In the genomic region with DNA sequence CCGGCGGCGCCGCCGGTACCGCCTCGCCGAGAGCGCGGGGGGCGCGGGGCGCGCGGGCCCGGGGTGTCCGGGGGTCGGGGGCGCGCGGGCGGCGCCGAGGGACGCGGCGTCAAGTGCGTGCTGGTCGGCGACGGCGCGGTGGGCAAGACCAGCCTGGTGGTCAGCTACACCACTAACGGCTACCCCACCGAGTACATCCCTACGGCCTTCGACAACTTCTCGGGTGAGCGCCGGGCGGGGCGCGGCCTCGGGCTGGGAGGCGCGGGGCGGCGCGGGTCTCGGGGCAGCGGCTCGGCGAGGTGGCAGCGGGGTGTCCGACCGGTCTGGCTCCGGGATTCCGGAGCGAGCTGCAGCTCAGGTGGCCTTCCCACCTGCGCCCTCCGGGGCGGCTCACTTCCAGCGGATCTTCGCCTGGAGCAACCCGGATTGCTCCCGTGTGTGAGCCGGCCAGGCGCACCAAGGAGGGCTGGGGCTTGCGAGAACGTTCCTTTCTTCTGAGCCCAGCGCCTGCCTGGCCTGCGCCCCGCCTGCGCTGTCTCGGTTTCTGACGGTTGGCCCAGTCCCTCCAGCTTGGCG, we compare ENCODE assay signal across 8 mouse cellular contexts. TPM values are rescaled to one million over a fixed set of nuclear protein-coding genes. Genes with fewer than 3 reads are reported as not detected.
DNase-seq lines count a peak whose midpoint lies in the region; ATAC-seq lines count a peak whose summit lies in the region.

No protein-coding gene starts in this region.

- H3K4me3 ChIP-seq in embryonic facial prominence, embryonic 11.5 days (ENCODE audit: low read depth, low read length): peak overlapping the region; percentile 70
- H3K4me3 ChIP-seq in kidney, embryonic 15.5 days (replicated peaks): peak overlapping the region; percentile 80
- peak overlapping the region; percentile 67 for H3K4me3 ChIP-seq in liver, embryonic 16.5 days (ENCODE audit: low read depth, low read length)
- H3K4me3 ChIP-seq in neural tube, embryonic 15.5 days (replicated peaks): peak overlapping the region; percentile 61

- H3K27me3 ChIP-seq in embryonic facial prominence, embryonic 11.5 days (ENCODE audit: control insufficient read depth, insufficient read depth, low read length): no peaks in the 10 kb centered on the region
- no peaks in the 10 kb centered on the region for H3K27me3 ChIP-seq in kidney, embryonic 15.5 days
- peaks cover 42% of the 10 kb centered on the region for H3K27me3 ChIP-seq in liver, embryonic 16.5 days (ENCODE audit: control insufficient read depth, insufficient read depth, low read depth, low read length)
- H3K27me3 ChIP-seq in neural tube, embryonic 15.5 days (replicated peaks): no peaks in the 10 kb centered on the region

- peak; percentile 62 for DNase-seq in 3134 (ENCODE audit: extremely low read depth, insufficient read length, low spot score)
- DNase-seq in adrenal gland, adult 18-20 months (ENCODE audit: low spot score in 2 of 2): peak; percentile 61 to 72
- peak; percentile 76 for DNase-seq in embryonic facial prominence, embryonic 11.5 days (ENCODE audit: low spot score)
- DNase-seq in heart, adult 9 months (ENCODE audit: low spot score in 2 of 2): peak; percentile 32 to 39

- H3K36me3 ChIP-seq in embryonic facial prominence, embryonic 11.5 days (replicated peaks; ENCODE audit: control insufficient read depth, insufficient read depth, low read depth, low read length): no peaks in the 10 kb centered on the region
- H3K36me3 ChIP-seq in kidney, embryonic 15.5 days: peaks cover 25% of the 10 kb centered on the region
- no peaks in the 10 kb centered on the region for H3K36me3 ChIP-seq in liver, embryonic 16.5 days (ENCODE audit: control insufficient read depth, insufficient read depth)
- peaks cover 27% of the 10 kb centered on the region for H3K36me3 ChIP-seq in neural tube, embryonic 15.5 days

- no peak for ATAC-seq in embryonic facial prominence, embryonic 11.5 days (replicated peaks; ENCODE audit: insufficient number of reproducible peaks, low FRiP score, low TSS enrichment, low read depth)
- peak; percentile 61 for ATAC-seq in kidney, embryonic 15.5 days (replicated peaks; ENCODE audit: low FRiP score)
- ATAC-seq in liver, embryonic 16.5 days (ENCODE audit: low read depth): peak; percentile 45
- ATAC-seq in neural tube, embryonic 15.5 days (ENCODE audit: low FRiP score): peak; percentile 75
- no peak for ATAC-seq in erythroid progenitor cell, adult 5-6 weeks (replicated peaks; ENCODE audit: low FRiP score, poor library complexity, severe bottlenecking)

- H3K4me2 ChIP-seq in embryonic facial prominence, embryonic 11.5 days (ENCODE audit: low read depth, low read length): peak overlapping the region; percentile 66
- peak overlapping the region; percentile 81 for H3K4me2 ChIP-seq in kidney, embryonic 15.5 days
- H3K4me2 ChIP-seq in liver, embryonic 16.5 days (ENCODE audit: low read depth, low read length): peak overlapping the region; percentile 55
- H3K4me2 ChIP-seq in neural tube, embryonic 15.5 days: peak overlapping the region; percentile 62

- WGBS in embryonic facial prominence, embryonic 11.5 days: under 1% methylated on average over 72 of the region's 77 CpGs
- WGBS in kidney, embryonic 15.5 days: under 1% methylated on average over 77 of the region's 77 CpGs
- WGBS in liver, embryonic 16.5 days (ENCODE audit: insufficient replicate concordance): under 1% methylated on average over 65 of the region's 77 CpGs
- whole genome bisulfite sequencing in neural tube, embryonic 15.5 days: under 1% methylated on average over 63 of the region's 77 CpGs

- H3K4me1 ChIP-seq in embryonic facial prominence, embryonic 11.5 days (ENCODE audit: control insufficient read depth, insufficient read depth, low read length): no peaks in the 10 kb centered on the region
- H3K4me1 ChIP-seq in kidney, embryonic 15.5 days: peaks cover 38% of the 10 kb centered on the region
- H3K4me1 ChIP-seq in liver, embryonic 16.5 days (ENCODE audit: control insufficient read depth, low read depth, low read length): peaks cover 3% of the 10 kb centered on the region; the same call in 1 of the 2 replicates
- peaks cover 21% of the 10 kb centered on the region for H3K4me1 ChIP-seq in neural tube, embryonic 15.5 days

- H3K9ac ChIP-seq in embryonic facial prominence, embryonic 11.5 days (replicated peaks; ENCODE audit: low read length): peak overlapping the region; percentile 92
- peak overlapping the region; percentile 88 for H3K9ac ChIP-seq in kidney, embryonic 15.5 days
- peak overlapping the region; percentile 61 for H3K9ac ChIP-seq in liver, embryonic 16.5 days (ENCODE audit: low read depth, low read length)
- peak overlapping the region; percentile 77 for H3K9ac ChIP-seq in neural tube, embryonic 15.5 days (replicated peaks)

- no peaks in the 10 kb centered on the region for H3K9me3 ChIP-seq in embryonic facial prominence, embryonic 11.5 days (replicated peaks; ENCODE audit: control insufficient read depth, low read length)
- no peaks in the 10 kb centered on the region for H3K9me3 ChIP-seq in kidney, embryonic 15.5 days (replicated peaks)
- no peaks in the 10 kb centered on the region for H3K9me3 ChIP-seq in liver, embryonic 16.5 days (replicated peaks; ENCODE audit: control insufficient read depth, low read length)
- H3K9me3 ChIP-seq in neural tube, embryonic 15.5 days (replicated peaks): no peaks in the 10 kb centered on the region

- H3K27ac ChIP-seq in embryonic facial prominence, embryonic 11.5 days (replicated peaks; ENCODE audit: low read depth, low read length): peak overlapping the region; percentile 82
- peak overlapping the region; percentile 93 for H3K27ac ChIP-seq in kidney, embryonic 15.5 days
- peak overlapping the region; percentile 69 for H3K27ac ChIP-seq in liver, embryonic 16.5 days (ENCODE audit: low read length)
- peak overlapping the region; percentile 93 for H3K27ac ChIP-seq in neural tube, embryonic 15.5 days (replicated peaks)

RNA-seq across cellular contexts. Expression of a gene that starts 0.4 kb away (rescaled TPM):
- total RNA-seq in adrenal gland, adult 18-20 months (2021): 10 to 100 TPM; 42.5 to 42.8 TPM
- 8.9 and 11.2 TPM in 2 replicates for polyA plus RNA-seq in embryonic facial prominence, embryonic 11.5 days (2014; fragmentation: Nextera tagmentation; extraction: Ambion mirVana)
- 8.2 and 8.6 TPM in 2 replicates for polyA plus RNA-seq in kidney, embryonic 15.5 days (2015; fragmentation: Nextera tagmentation; extraction: Ambion mirVana)
- polyA plus RNA-seq in liver, embryonic 16.5 days (2015; fragmentation: Nextera tagmentation; extraction: Ambion mirVana): 1.5 and 1.8 TPM in 2 replicates
- polyA plus RNA-seq in neural tube, embryonic 15.5 days (2015; fragmentation: Nextera tagmentation; extraction: Ambion mirVana): 12.4 and 12.7 TPM in 2 replicates
- 4.2 and 5.4 TPM in 2 replicates for total RNA-seq in erythroid progenitor cell, adult 5-6 weeks (2015; ENCODE audit: low replicate concordance)
- total RNA-seq in erythroid progenitor cell, adult 5-6 weeks (2017; ENCODE audit: low replicate concordance): 1.6 and 2.2 TPM in 2 replicates

Comparison
In these comparisons a context has a peak if more than half of its experiments do, and no peak if none do; other contexts are left out.
1. ATAC-seq: peak in kidney, embryonic 15.5 days (single experiment), liver, embryonic 16.5 days (single experiment) and neural tube, embryonic 15.5 days (single experiment); none in embryonic facial prominence, embryonic 11.5 days (single experiment) and erythroid progenitor cell, adult 5-6 weeks (single experiment).
2. Peak in every context shown above with its lines, with median percentiles within 50 percentile points of each other: DNase-seq, H3K27ac ChIP-seq, H3K4me2 ChIP-seq, H3K4me3 ChIP-seq and H3K9ac ChIP-seq.